Mouse (Mus musculus) kidney, adult 9 months (tissue): ENCODE measurements at regions not wholly inside any gene's neighbourhood (a gene's known extent, or its start where the extent isn't known, plus 50 kb on each side); places are given as distances from the start of the nearest gene placed in this dataset.

ENCODE experiments used
- DNase-seq: peaks from one replicate; pipeline ENCODE4 v3.0.0; 2022

GRCm38 (mm10) chr6:49893113-49893512 lies 70.6 kb downstream of the Npy start:
- no peak for DNase-seq

GRCm38 (mm10) chr6:49899146-49899545 lies 76.6 kb downstream of the Npy start:
- DNase-seq, result no peak

DNA sequence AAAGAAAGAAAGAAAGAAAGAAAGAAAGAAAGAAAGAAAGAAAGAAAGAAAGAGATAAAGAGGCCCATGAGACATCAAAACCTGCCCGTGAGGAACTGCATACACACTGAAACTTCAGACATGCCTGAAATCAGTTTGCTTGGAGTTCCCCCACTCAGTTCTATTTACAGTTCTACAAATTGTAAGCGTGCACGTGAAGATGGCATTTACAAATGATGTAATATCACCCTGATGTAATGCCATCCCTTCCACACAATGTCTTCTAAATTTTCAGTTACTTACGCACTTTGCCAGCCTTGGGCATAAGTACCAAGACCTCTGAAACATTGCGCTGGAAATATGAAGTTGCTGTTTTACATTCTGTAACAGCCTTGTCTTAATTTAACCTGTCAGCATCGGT lies 79.0 kb downstream of the Npy start:
- no peak for DNase-seq

- no peak for DNase-seq
Measured at GRCm38 (mm10) chr6:49904001-49904400, 81.5 kb downstream of the Npy start.

DNA sequence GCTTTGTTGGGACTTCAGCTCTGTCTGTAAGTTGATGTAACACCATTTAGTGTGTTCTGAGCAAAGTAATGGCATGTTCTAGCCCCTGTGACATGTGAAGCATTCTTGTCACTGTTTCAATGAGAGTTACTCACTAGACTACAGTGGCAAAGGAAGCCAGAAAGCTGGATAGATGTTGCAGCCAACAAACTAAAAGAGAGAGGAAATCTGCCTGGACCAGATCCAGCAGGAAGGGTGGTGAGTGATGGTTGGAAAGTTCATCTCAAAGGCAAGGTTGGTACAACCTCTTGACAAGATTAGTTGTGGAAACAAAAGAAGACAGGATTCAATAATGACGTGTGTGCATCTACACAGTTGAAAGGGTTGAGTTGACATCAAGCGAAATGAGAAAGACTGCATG lies 83.9 kb downstream of the Npy start:
- no peak for DNase-seq

DNA sequence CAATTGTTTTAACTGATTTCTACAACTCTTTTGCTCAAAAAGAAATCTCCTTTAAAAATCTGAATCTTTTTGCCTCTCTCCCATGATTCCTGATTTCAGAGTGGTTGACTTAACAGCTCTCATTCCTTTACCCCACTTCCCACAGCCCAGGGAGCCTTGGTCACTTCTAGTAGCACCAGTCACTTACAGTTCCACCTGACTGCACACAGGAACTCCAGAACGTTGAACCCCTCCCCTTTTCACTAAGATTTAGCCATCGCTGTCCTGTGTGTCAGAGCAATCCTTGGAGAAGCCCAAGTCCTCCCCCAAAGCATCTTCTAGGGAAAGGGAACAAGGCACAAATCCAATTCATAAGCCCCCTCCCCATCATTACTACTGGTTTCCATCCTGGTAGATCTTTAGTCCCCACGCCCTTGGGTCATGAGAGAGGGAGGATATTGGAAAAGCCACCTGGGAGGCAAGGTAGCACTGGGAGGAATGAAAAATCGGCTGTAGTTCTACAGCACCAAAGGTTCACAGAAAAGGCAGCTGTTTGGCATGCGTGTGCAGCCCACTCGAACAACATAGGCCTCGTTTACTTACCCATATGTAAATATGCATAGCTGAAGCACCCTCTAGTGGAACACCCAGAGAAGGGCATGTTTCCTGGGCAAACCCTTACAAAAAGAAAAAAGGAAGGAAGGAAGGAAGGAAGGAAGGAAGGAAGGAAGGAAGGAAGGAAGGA lies 96.7 kb downstream of the Npy start:
- DNase-seq, result peak; percentile 44

DNA sequence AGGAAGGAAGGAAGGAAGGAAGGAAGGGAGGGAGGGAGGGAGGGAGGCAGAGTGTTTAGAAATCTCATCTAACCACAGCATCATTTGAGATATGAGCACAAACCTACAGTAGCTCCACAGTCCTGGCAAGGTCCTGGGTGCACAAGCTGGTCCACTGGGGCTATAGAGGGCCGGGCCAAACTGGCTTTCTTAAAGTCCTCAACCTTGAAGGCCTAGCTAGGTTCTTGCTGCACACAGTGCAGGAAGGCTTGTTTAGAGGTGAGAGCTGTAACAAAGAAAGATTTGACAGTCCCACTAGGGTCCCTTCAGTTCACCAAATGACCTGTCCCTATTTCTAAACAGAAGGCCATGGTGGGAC lies 97.3 kb downstream of the Npy start:
- DNase-seq, result no peak

GRCm38 (mm10) chr6:49924296-49924695 lies 101.8 kb downstream of the Npy start:
- DNase-seq, result no peak

- DNase-seq, result peak; percentile 9
Measured at GRCm38 (mm10) chr6:49928075-49928474, 105.6 kb downstream of the Npy start.

GRCm38 (mm10) chr6:49930104-49930503 lies 107.6 kb downstream of the Npy start:
- peak; percentile 38 for DNase-seq

GRCm38 (mm10) chr6:49943087-49943486 lies 120.6 kb downstream of the Npy start:
- no peak for DNase-seq

GRCm38 (mm10) chr6:49958891-49959290 lies 136.4 kb downstream of the Npy start:
- DNase-seq, result no peak

- no peak for DNase-seq
Measured at GRCm38 (mm10) chr6:49961166-49961565, 138.7 kb downstream of the Npy start.

GRCm38 (mm10) chr6:49965944-49966545 lies 143.5 kb downstream of the Npy start:
- peak; percentile 87 for DNase-seq

GRCm38 (mm10) chr6:49966555-49966954 lies 143.5 kb upstream of the Mpp6 start:
- DNase-seq, result no peak

- no peak for DNase-seq
Measured at GRCm38 (mm10) chr6:49973258-49973865, 136.7 kb upstream of the Mpp6 start.

DNA sequence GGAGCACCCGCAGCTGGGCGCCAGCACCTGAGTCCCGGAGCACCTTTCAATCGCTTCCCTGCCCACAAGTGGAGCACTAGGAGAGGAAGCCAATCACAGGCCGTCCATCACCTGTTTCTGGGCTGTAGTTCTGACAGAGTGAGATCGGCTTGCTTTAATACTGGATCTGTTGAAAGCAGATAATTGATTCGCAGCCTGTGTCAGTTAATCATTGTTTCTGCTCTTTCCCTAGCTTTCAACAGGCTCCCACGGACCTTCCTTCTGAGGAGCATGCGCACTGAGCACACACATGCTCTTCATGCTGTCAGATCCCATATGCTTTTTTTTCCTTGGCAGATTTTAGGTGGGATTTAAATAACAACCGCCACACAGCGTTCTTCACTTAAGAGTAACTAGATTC lies 132.3 kb upstream of the Mpp6 start:
- peak; percentile 68 for DNase-seq

DNA sequence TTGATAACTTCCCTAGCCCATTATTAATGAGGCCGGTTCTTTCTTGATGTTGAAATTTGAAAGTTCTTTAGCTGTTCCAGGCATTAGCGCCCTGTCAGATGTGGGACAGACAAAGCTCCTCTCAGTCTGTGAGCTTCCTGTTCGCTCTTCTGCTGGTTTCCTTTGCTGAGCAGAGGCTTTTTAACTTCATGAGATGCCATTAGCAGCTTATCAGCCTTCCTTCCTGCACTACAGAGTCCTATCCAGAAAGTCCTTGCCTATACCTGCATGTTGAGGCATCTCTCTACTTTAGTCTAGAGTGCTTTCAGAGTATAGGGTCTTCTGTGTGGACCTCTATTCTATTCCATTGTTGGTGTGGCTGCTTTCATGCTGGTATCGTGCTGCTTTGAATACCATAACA lies 126.3 kb upstream of the Mpp6 start:
- no peak for DNase-seq

- DNase-seq, result peak; percentile 23
Measured at GRCm38 (mm10) chr6:49985127-49985526, 124.9 kb upstream of the Mpp6 start.

GRCm38 (mm10) chr6:49987141-49987540 lies 122.9 kb upstream of the Mpp6 start:
- no peak for DNase-seq

- no peak for DNase-seq
Measured at GRCm38 (mm10) chr6:49987541-49988210, 122.4 kb upstream of the Mpp6 start.

- DNase-seq, result peak; percentile 67
Measured at GRCm38 (mm10) chr6:49989585-49990521, 120.2 kb upstream of the Mpp6 start.

DNA sequence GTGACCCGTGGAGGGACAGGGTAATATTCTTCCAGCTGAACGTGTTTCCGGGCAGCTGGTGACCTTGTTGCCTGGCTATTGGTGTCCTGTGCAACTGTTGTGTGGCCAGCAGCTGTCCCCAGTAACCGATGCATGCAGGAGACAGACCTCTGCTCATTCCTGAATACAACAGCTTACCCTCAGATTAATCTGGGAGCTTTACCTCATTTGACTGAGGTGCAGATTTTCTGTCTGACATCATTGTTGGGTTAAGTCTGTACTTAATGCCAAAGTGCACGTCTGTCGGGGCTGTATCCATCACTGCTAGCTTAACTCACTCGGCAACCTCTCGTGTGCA lies 119.6 kb upstream of the Mpp6 start:
- DNase-seq, result no peak
